Mouse (Mus musculus): ENCODE measurements at regions not wholly inside any gene's neighbourhood (a gene's known extent, or its start where the extent isn't known, plus 50 kb on each side); places are given as distances from the start of the nearest gene placed in this dataset.

DNA sequence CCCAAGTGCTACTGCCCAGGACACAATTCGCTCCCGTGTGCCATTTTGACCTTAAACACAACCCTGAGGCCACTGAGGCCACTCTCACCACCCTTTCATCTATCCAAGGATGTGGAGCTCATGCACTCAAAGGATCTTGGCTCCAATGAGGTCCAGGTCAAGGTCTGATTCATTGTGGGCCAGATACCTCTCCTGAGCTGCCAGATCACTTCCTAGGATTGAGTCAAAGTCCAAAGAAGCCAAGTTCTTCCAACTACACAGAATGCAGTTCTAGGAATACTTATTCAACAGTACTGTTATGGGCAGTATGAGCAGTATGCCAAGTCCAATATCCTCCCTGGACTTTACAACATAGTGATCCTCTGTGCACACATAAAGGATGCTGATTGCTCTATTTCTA lies 304.9 kb downstream of the Inhba start:
- no peak for DNase-seq (ENCODE audit: low spot score in 2 of 2)

GRCm38 (mm10) chr13:16317412-16317811 lies 305.8 kb downstream of the Inhba start:
- DNase-seq (ENCODE audit: low spot score in 2 of 2) = no peak

GRCm38 (mm10) chr13:16320392-16320791 lies 308.7 kb downstream of the Inhba start:
- DNase-seq (ENCODE audit: low spot score in 2 of 2) = no peak

DNA sequence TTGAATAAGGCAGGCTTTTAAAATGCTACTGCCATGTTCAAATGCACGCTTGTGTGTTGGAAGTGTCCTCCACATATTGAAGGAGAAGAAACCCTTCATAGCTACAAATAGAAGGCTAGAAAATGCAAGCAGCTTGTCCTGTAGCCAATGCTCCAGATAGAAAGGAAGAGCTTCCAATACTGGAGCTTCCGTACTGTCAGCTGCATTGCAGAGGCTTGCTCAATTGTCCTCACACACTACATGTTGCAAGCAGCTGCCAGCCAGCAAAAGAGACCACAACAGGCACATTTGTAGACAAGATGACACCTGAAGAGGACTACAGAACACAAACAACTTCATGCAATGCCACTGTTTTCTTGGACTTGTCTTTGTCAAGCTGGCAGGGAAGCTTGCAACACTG lies 314.0 kb downstream of the Inhba start:
- no peak for DNase-seq (ENCODE audit: low spot score in 2 of 2)

DNA sequence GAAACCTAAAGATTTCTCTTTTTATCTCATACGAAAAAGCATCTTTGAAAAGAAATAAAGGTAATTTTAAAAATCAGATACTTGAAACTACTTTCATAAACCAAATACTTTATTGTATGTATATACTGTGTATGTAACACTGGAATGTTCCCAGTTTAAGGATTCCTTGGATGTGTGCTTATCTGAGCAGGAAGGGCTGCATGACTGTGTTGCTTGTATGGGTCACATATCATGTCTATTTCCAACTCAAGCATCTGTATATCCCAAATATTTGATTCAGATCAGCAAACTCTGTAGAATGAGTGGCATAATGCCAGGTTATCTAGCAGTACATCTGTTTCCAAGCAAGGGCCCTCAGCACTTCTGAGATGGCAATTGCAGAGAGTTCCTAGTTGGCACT lies 330.1 kb downstream of the Inhba start:
- no peak for DNase-seq (ENCODE audit: low spot score in 2 of 2)

DNA sequence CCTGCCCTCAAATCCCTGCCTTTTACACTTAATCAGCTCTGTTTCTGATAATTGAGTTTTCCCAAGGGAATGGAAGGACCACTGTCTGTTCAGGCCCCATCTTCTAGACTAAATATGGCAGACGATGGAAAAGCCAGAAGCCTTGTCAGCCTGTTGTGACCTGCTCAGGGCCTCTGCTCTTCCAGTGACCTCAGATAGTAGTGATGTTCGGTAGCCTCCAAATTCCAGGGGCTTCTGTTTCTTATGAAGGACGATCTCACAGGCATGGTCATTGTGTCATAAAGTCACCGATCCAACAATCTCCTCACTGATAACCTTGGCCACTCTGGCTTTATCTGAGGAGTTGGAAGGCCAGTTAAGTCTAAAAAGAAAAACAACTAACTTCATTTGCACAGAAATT lies 330.5 kb downstream of the Inhba start:
- no peak for DNase-seq (ENCODE audit: low spot score in 2 of 2)

- no peak for DNase-seq (ENCODE audit: low spot score in 2 of 2)
These were observed 331.8 kb downstream of the Inhba start for GRCm38 (mm10) chr13:16343280-16343945.

GRCm38 (mm10) chr13:16349353-16349752 lies 337.7 kb downstream of the Inhba start:
- DNase-seq (ENCODE audit: low spot score in 2 of 2) = no peak

DNA sequence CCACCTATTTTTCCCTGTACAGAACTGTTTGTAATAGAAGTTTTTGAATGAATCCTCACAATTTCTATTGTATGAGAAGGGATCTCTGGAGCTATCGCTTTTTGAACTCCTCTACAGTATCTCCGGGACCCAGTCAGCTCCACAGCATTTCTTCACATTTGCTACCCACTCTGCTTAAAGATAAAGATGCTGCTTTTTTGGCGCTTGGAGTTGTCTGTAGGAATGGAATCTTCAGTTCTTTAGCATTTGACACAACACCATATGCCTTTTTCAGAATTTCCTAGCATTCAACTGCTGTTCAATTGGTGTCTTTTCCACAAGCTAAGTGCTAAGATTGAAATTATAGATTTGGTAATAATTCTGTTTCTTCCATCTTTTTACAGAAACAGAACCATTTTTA lies 338.4 kb downstream of the Inhba start:
- DNase-seq (ENCODE audit: low spot score in 2 of 2) = no peak

GRCm38 (mm10) chr13:16355316-16355715 lies 343.7 kb downstream of the Inhba start:
- DNase-seq (ENCODE audit: low spot score in 2 of 2) = no peak

DNA sequence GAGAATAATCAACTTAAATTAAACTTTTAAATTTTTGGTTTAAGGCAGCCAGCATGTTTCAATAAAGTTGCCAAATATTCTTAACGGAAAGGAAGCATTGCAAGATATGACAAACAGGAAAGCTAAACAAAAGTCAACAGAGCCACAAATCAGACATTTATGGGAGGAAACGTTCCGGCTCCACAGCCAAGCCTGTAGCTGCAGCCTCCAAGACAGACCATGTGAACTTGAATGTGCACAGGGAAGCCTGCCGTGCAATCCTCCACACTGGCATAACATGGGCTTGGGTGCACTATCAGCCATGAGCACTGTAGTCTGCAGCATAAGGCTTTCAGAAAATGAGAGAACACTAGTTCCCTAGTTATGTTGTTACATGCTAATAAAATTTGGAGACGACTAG lies 367.8 kb downstream of the Inhba start:
- peak; percentile 1 to 3 for DNase-seq (ENCODE audit: low spot score in 2 of 2)

DNA sequence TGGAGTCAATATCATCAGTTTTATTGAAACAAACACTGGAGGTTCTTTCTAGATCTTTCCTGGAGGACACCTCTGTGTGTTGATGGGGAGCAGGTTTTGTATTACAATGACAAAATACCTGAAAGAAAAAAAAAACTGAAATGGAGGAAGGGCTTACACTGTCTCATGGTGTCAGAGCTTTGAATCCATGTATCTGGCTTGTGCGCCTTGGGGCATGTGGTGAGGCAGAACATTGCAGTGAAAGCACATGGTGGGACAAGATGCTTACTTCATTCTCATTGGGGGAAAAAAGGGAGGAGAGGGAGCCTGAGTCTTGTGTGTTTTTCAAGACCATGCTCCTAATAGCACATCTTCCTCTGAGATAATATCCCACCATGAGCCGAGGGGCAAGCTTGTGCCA lies 368.3 kb downstream of the Inhba start:
- DNase-seq (ENCODE audit: low spot score in 2 of 2) = no peak

DNA sequence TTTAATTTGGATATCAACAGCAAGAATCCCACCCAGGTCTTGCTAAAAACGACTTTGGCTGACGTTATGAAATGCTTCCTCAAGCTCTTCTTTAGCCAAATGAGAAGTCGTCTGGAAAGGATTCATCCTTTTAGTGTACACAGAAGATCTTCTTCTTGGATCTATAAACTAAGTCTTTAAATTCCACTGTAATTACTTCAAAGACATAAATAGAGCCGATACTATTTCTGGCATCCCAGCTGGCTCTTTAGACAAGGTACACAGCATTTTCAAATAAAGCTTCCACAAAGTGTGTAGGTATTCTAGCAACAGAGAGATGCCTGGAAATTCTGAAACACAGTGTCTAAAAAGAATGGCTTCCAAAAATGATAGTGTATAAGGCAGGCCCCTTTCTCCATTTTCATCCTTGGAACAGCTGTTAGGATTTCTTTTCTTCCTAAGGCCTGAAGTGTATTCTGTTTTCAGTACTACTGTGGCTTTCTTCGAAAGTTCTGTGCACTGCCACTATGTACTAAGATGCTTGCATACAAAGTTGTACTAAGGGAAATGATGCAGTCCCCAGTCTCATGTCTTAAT lies 371.4 kb downstream of the Inhba start:
- no peak for DNase-seq (ENCODE audit: low spot score in 2 of 2)

DNA sequence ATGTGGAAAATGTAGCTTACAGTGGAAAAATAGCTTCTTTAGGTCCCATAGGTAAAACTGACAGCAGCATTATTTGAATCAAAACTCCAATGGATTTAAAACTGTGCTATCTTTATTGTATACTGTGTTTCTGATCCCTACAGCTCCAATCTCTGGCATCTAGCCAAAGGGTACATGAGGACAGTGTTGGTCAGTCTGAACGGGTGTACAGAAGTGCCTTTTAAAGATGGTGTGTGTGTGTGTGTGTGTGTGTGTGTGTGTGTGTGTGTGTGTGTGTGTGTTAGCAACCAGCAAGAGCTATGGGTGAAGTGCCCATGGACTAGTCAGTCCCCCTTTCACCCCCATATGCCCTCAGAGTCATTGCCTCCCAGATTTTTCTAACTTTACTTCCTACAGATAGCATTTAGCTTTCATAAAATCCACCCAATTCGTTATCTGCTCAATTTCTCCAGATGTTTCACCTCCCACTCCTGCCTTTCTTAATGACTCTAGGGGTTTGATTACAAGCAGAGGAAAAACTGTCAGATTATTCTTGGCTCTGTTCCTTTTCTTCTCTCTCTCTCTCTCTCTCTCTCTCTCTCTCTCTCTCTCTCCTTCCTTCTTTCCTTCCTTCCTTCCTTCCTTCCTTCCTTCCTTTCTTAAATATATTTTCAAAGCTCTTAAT lies 404.8 kb downstream of the Inhba start:
- DNase-seq (ENCODE audit: low spot score in 2 of 2) = no peak

DNA sequence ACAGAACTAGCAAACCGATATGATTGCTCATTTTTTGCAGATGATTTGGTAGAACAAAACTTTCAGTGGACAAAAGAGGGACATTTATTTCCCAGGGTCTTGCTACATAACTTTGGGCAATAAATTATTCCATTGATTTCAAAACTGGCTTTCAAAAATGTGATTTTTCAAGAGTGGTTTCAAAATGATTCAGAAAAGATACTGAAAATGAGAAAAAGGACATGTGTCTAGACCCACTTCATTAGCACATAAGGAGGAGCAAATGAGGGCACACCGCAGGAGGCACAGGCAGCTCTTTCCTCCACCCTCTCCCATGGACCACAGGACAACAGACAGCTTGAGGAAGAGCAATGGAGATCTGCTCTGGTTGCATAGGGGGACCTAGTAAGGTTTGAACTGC lies 412.5 kb downstream of the Inhba start:
- DNase-seq (ENCODE audit: low spot score in 2 of 2) = no peak

- no peak for DNase-seq (ENCODE audit: low spot score in 2 of 2)
These were observed 423.8 kb downstream of the Inhba start for GRCm38 (mm10) chr13:16435436-16435835.

DNA sequence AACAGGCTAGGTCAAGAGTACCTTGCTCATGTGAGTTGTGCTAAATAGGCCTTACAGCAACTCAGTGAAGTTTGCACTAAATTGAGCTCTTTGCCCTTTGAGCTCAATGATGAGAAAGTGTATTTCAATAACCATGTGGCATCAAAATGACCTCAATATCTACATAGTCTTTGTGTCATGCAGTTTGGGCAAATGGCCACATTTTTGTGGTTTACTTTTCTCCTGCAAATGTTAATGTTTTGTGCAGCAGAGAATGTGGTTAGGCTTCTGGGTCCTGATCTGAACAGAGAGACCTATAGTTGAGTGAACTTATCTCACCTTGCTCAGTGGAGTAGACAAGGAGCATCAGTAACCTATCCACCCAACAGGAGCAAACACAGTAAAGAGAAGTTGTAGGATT lies 441.6 kb downstream of the Inhba start:
- DNase-seq (ENCODE audit: low spot score in 2 of 2) = no peak

GRCm38 (mm10) chr13:16459743-16460142 lies 448.1 kb downstream of the Inhba start:
- DNase-seq (ENCODE audit: low spot score in 2 of 2) = no peak

DNA sequence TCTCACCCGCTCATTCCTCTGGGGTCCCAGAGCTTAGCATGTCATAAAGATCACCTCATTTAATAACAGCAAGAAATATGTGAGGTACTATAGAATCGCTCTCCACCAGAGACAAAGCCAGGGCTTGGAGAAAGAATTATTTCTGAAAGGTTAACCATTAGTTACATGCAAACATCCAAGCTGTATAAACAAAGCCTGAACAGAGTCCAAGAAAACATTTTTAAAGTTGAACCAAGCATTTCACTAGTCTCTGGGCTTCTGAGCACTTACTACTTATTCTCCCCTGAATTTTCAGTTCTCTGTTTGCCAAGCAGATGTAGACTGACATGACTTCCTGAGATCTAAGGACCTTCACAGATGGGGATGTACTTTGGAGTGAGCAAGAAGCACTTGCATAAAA lies 450.0 kb downstream of the Inhba start:
- no peak for DNase-seq (ENCODE audit: low spot score in 2 of 2)

- DNase-seq (ENCODE audit: low spot score in 2 of 2) = no peak
These were observed 453.2 kb downstream of the Inhba start for GRCm38 (mm10) chr13:16464823-16465222.

GRCm38 (mm10) chr13:16465317-16465716 lies 453.7 kb downstream of the Inhba start:
- DNase-seq (ENCODE audit: low spot score in 2 of 2) = no peak

DNA sequence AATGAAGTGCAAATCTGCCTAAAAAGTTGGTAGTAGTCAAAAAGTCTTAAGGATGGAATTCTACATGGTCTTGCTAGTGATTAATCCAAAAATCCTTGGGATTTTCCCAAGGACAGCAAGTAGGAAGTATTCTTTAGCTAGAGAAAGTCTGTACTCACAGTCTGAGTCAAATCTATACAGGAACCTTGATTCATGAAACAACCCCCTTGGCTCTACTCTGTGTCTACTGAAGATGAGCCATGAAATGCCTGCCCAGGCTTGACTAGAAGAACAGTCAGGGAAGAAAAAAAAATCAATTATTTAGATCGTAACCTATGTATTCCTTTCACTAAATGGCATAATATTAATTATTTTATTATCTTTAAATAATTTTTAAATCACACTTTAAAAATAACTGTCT lies 454.2 kb downstream of the Inhba start:
- DNase-seq (ENCODE audit: low spot score in 2 of 2) = no peak

DNA sequence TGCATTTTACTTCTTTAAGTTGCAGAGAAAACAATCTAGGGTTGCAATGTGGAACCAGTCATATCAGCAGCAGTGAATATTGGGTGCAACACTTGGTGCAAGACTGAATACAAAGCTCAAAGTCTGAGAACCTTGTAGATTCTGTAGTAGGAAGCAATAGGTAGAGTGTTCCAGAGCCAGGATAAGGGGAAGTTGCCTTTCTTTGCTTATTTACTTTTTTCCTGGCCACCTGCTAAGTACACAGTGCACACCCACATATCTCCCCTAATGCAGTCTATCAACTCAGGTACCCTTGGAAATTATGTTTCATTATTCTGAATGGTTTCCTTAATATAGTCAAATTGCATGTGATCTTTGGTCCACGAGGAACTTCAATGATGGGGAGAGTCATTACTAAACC lies 464.9 kb downstream of the Inhba start:
- DNase-seq (ENCODE audit: low spot score in 2 of 2) = no peak
